Mouse (Mus musculus): ENCODE results near the gene Hk1.

DNA sequence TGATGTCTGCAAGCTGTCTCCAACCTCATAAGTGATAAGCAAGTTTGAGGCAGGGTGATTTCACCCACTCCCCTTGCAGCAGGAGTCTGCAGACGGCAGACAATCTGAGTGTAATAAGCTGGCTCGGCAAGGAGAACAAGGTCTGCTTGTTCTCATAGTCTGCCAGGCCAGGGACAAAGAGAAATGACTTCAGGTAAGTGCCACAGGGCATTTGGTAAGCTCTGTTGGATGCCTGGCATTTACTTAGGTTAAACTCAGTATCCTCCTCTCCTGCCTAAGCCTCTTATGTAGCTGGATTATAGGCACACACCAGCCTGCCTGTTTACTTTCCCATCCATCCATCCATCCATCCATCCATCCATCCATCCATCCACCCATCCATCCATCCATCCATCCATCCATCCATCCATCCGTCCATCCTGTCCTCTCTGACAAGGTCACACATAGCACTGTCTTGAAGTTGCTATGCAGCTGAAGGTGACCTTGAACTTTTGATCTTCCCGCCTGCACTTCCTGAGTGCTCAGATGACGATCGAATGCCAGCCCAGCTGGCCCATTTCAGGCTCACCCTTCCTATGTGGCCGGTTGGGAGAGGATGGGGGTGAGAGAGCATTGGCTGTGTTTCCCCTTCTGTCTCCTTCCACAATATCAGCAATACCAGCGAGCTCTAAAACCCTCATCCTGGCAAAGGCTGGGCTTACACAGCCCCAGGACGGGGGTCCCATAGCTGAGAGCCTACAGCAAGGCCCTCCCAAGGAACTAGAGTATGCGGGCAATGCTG lies 69.3 kb downstream of the Hk1 start:
- TF ChIP-seq EP300 (IDR thresholded peaks at IDR 0.05; ENCODE audit: low read depth) (no peak), CTCF (IDR thresholded peaks at IDR 0.05; ENCODE audit: low read depth) (no peak)

Measured in liver, postnatal 0 days (tissue).